Mouse (Mus musculus) megakaryocyte-erythroid progenitor cell, adult 5-6 weeks (primary cell): Measurements from ENCODE around the gene Vav1. TPM values are rescaled to one million over a fixed set of nuclear protein-coding genes. Genes with fewer than 3 reads are reported as not detected.

Experiments used
- total RNA-seq, 2 experiments: library from RNA; stranded (forward) in 1 of 2; stranded (reverse) in 1 of 2; fragments of 200-1000, 215-1000 nt in 1 of 2; fragments of >200 nt in 1 of 2; fragmentation: Nextera tagmentation in 1 of 2; gene quantifications; 2 replicates each; pipeline ENCODE4 v1.2.3; 2014 to 2017

The Vav1 gene
- total RNA-seq, 2 experiments from 2014 or later, result 39.2 to 86.4 TPM

Other genes with a start within 250 kb of the Vav1 start
- gene Khsrp, start 247.6 kb upstream of the Vav1 start, total RNA-seq (2014; fragmentation: Nextera tagmentation), result 211 and 252 TPM in 2 replicates
- 92.4 and 128 TPM in 2 replicates for gene Khsrp, start 247.6 kb upstream of the Vav1 start, total RNA-seq (2017)
- gene Slc25a41, start 237.4 kb upstream of the Vav1 start, total RNA-seq (2014; fragmentation: Nextera tagmentation), result not detected in 2 replicates
- 0.91 TPM in 1 of 2 replicates, not detected in the other for gene Slc25a41, start 237.4 kb upstream of the Vav1 start, total RNA-seq (2017)
- not detected in 2 replicates for gene Crb3, start 220.0 kb upstream of the Vav1 start, total RNA-seq (2014; fragmentation: Nextera tagmentation)
- not detected in 2 replicates for gene Crb3, start 220.0 kb upstream of the Vav1 start, total RNA-seq (2017)
- gene Slc25a23, start 219.2 kb upstream of the Vav1 start, total RNA-seq (2014; fragmentation: Nextera tagmentation), result 17.9 and 21.2 TPM in 2 replicates
- 3.0 and 6.2 TPM in 2 replicates for gene Slc25a23, start 219.2 kb upstream of the Vav1 start, total RNA-seq (2017)
- 20.4 and 33.4 TPM in 2 replicates for gene Dennd1c, start 200.6 kb upstream of the Vav1 start, total RNA-seq (2014; fragmentation: Nextera tagmentation)
- 0.65 and 1.8 TPM in 2 replicates for gene Dennd1c, start 200.6 kb upstream of the Vav1 start, total RNA-seq (2017)
- gene Tubb4a, start 191.3 kb upstream of the Vav1 start, total RNA-seq (2014; fragmentation: Nextera tagmentation), result not detected in 2 replicates
- gene Tubb4a, start 191.3 kb upstream of the Vav1 start, total RNA-seq (2017), result 0.08 TPM in 1 of 2 replicates, not detected in the other
- not detected in 2 replicates for gene Tnfsf9, start 173.8 kb upstream of the Vav1 start, total RNA-seq (2014; fragmentation: Nextera tagmentation)
- not detected in 2 replicates for gene Tnfsf9, start 173.8 kb upstream of the Vav1 start, total RNA-seq (2017)
- gene Cd70, start 129.3 kb upstream of the Vav1 start, total RNA-seq (2014; fragmentation: Nextera tagmentation), result not detected in 2 replicates
- gene Cd70, start 129.3 kb upstream of the Vav1 start, total RNA-seq (2017), result not detected in 2 replicates
- 1.0 and 1.2 TPM in 2 replicates for gene Tnfsf14, start 84.9 kb upstream of the Vav1 start, total RNA-seq (2014; fragmentation: Nextera tagmentation)
- 0.99 and 1.6 TPM in 2 replicates for gene Tnfsf14, start 84.9 kb upstream of the Vav1 start, total RNA-seq (2017)
- gene C3, start 51.0 kb upstream of the Vav1 start, total RNA-seq (2014; fragmentation: Nextera tagmentation), result 8.9 TPM in 1 of 2 replicates, not detected in the other
- gene C3, start 51.0 kb upstream of the Vav1 start, total RNA-seq (2017), result 1.7 and 7.1 TPM in 2 replicates
- gene Gpr108, start 30.7 kb upstream of the Vav1 start, total RNA-seq (2014; fragmentation: Nextera tagmentation), result 18.7 and 23.9 TPM in 2 replicates
- gene Gpr108, start 30.7 kb upstream of the Vav1 start, total RNA-seq (2017), result 6.2 and 10.6 TPM in 2 replicates
- gene Trip10, start 29.6 kb upstream of the Vav1 start, total RNA-seq (2014; fragmentation: Nextera tagmentation), result 3.9 and 4.5 TPM in 2 replicates
- gene Trip10, start 29.6 kb upstream of the Vav1 start, total RNA-seq (2017), result 8.3 and 10.0 TPM in 2 replicates
- gene Adgre1, start 79.6 kb downstream of the Vav1 start, total RNA-seq (2014; fragmentation: Nextera tagmentation), result not detected in 2 replicates
- gene Adgre1, start 79.6 kb downstream of the Vav1 start, total RNA-seq (2017), result not detected in 2 replicates